Mouse (Mus musculus) kidney, embryonic 16.5 days (tissue): ENCODE measurements around the gene Tmem221. TPM values are rescaled to one million over a fixed set of nuclear protein-coding genes. Genes with fewer than 3 reads are reported as not detected.
"Not testable (repeated sequence)": the region's sequence is repeated elsewhere in the genome, so short reads cannot be mapped to it uniquely, and the experiment has no call there.

ENCODE experiments used
- ATAC-seq: fragments of 200-750 bp; cut with Nextera tagmentation; 2 replicates; pipeline ENCODE4 v1.8.0; 2017; ENCODE audit warnings: moderate TSS enrichment; ENCODE audit not compliant: low FRiP score, low TSS enrichment
- H3K27ac ChIP-seq: fragments of 300-500 bp; sonication (generic); 2 replicates; pipeline ENCODE4 v1.5.1; 2014; ENCODE audit warnings: low read length
- H3K27me3 ChIP-seq: fragments of 300-500 bp; sonication (generic); 2 replicates; pipeline ENCODE4 v1.6.1; 2014; ENCODE audit warnings: low read length, control low read depth, mixed read lengths; ENCODE audit not compliant: insufficient read depth
- H3K36me3 ChIP-seq: fragments of 300-500 bp; sonication (generic); 2 replicates; pipeline ENCODE4 v1.6.1; 2014; ENCODE audit warnings: low read length, control low read depth, mixed read lengths; ENCODE audit not compliant: insufficient read depth
- H3K4me1 ChIP-seq: fragments of 300-500 bp; sonication (generic); 2 replicates; pipeline ENCODE4 v1.6.1; 2014; ENCODE audit warnings: low read length, control low read depth, mixed read lengths; ENCODE audit not compliant: insufficient read depth
- H3K4me2 ChIP-seq: fragments of 300-500 bp; sonication (generic); replicated peaks from 2 replicates; pipeline ENCODE4 v1.6.1; 2014; ENCODE audit warnings: low read depth, low read length
- H3K4me3 ChIP-seq: fragments of 300-500 bp; sonication (generic); 2 replicates; pipeline ENCODE4 v1.5.1; 2014; ENCODE audit warnings: mild to moderate bottlenecking, low read length
- H3K9ac ChIP-seq: fragments of 300-500 bp; sonication (generic); replicated peaks from 2 replicates; pipeline ENCODE4 v1.6.1; 2014; ENCODE audit warnings: low read length
- H3K9me3 ChIP-seq: fragments of 300-500 bp; sonication (generic); 2 replicates; pipeline ENCODE4 v1.6.1; 2016; ENCODE audit warnings: low read length, control low read depth
- WGBS: fragments of 180-500 bp; shearing (Covaris S2); extraction: QIAGEN DNeasy Blood & Tissue Kit; methylation state at CpG from one replicate; pipeline ENCODE4 v1.1.7; 2014; 5-methylcytosine and 5-hydroxymethylcytosine counted together
- polyA plus RNA-seq: library from polyadenylated mRNA; unstranded; fragments of >200 nt; fragmentation: Nextera tagmentation; extraction: Ambion mirVana; gene quantifications from 2 replicates; pipeline ENCODE4 v1.2.1, GENCODE M21; 2015

Gene Tmem221
- polyA plus RNA-seq, 1 experiment from 2014 or later: 16.7 TPM

- peak within 1 kb of the TSS; percentile 61 for H3K9ac ChIP-seq
- H3K27ac ChIP-seq: peak within 1 kb of the TSS; percentile 78
- no peaks in the 10 kb centered on the region for H3K9me3 ChIP-seq
- peak within 1 kb of the TSS; percentile 60 for H3K4me2 ChIP-seq
- peak; percentile 86 for ATAC-seq
- peaks cover 17% of the 10 kb centered on the region for H3K4me1 ChIP-seq
- peak within 1 kb of the TSS; percentile 52 for H3K4me3 ChIP-seq
- WGBS: 5% methylated on average over 37 of the region's 37 CpGs
- no peaks in the 10 kb centered on the region for H3K36me3 ChIP-seq
- H3K27me3 ChIP-seq: no peaks in the 10 kb centered on the region; the same call in 1 of the 2 replicates
These were observed 21.4 kb downstream of the Tmem221 start, which contains the start of gene Bst2 for GRCm38 (mm10) chr8:71537028-71537867. TSS of gene Bst2 (minus strand) at chr8:71537456.

- H3K9me3 ChIP-seq: no peaks in the 10 kb centered on the region
- no peaks in the 10 kb centered on the region; the same call in 1 of the 2 replicates for H3K27me3 ChIP-seq
- no peak overlapping the region for H3K27ac ChIP-seq
- no peak for ATAC-seq
- H3K4me3 ChIP-seq: no peak overlapping the region
- H3K4me1 ChIP-seq: peaks cover 17% of the 10 kb centered on the region
- 74% methylated on average over 5 of the region's 5 CpGs for WGBS
- H3K36me3 ChIP-seq: no peaks in the 10 kb centered on the region
- H3K9ac ChIP-seq: no peak overlapping the region
- H3K4me2 ChIP-seq: peak overlapping the region; percentile 60; the same call in 1 of the 2 replicates
These were observed 23.0 kb downstream of the Tmem221 start for GRCm38 (mm10) chr8:71535663-71536062.

- 0 out of 2 replicates have a peak overlapping the region, but pooled peaks have one; percentile 58 for H3K27ac ChIP-seq
- no peak overlapping the region for H3K9ac ChIP-seq
- H3K4me1 ChIP-seq: peaks cover 17% of the 10 kb centered on the region
- 37% methylated on average over 3 of the region's 3 CpGs for WGBS
- H3K4me3 ChIP-seq: no peak overlapping the region
- H3K36me3 ChIP-seq: no peaks in the 10 kb centered on the region
- no peak overlapping the region for H3K4me2 ChIP-seq
- H3K27me3 ChIP-seq: no peaks in the 10 kb centered on the region; the same call in 1 of the 2 replicates
- no peaks in the 10 kb centered on the region for H3K9me3 ChIP-seq
- no peak; the same call in 1 of the 2 replicates for ATAC-seq
These were observed 24.3 kb downstream of the Tmem221 start for GRCm38 (mm10) chr8:71534263-71534810.

- H3K4me2 ChIP-seq, H3K36me3 ChIP-seq, H3K9me3 ChIP-seq, H3K27me3 ChIP-seq, H3K4me3 ChIP-seq, ATAC-seq, H3K9ac ChIP-seq: not testable (repeated sequence)
- peaks cover 27% of the 10 kb centered on the region for H3K4me1 ChIP-seq
- 0 out of 2 replicates have a peak overlapping the region, but pooled peaks have one; percentile 55 for H3K27ac ChIP-seq
- 61% methylated on average over 5 of the region's 12 CpGs for WGBS
These were observed 27.8 kb downstream of the Tmem221 start for GRCm38 (mm10) chr8:71530735-71531467.

- no peak for ATAC-seq
- WGBS: 65% methylated on average over 11 of the region's 11 CpGs
- H3K4me1 ChIP-seq: peaks cover 21% of the 10 kb centered on the region
These were observed 30.2 kb downstream of the Tmem221 start for GRCm38 (mm10) chr8:71528362-71529073.

GRCm38 (mm10) chr8:71527162-71527870 lies 31.4 kb downstream of the Tmem221 start:
- Histone ChIP-seq H3K27ac (peak overlapping the region; percentile 82), H3K27me3 (peaks cover 16% of the 10 kb centered on the region), H3K4me2 (no peak overlapping the region), H3K4me1 (peaks cover 21% of the 10 kb centered on the region), H3K9me3 (no peaks in the 10 kb centered on the region), H3K9ac (no peak overlapping the region), H3K36me3 (no peaks in the 10 kb centered on the region), H3K4me3 (no peak overlapping the region)
- no peak for ATAC-seq
- 69% methylated on average over 3 of the region's 3 CpGs for WGBS

More at GRCm38 (mm10) chr8:71528362-71529073, 30.2 kb downstream of the Tmem221 start:
- H3K9ac ChIP-seq: no peak overlapping the region; the same call in 1 of the 2 replicates
- H3K27ac ChIP-seq: peak overlapping the region; percentile 91
- H3K36me3 ChIP-seq: no peaks in the 10 kb centered on the region
- peaks cover 16% of the 10 kb centered on the region for H3K27me3 ChIP-seq
- no peaks in the 10 kb centered on the region for H3K9me3 ChIP-seq
- no peak overlapping the region for H3K4me2 ChIP-seq
- H3K4me3 ChIP-seq: no peak overlapping the region

GRCm38 (mm10) chr8:71526272-71526671 lies 32.4 kb downstream of the Tmem221 start:
- peaks cover 24% of the 10 kb centered on the region for H3K4me1 ChIP-seq
- no peak overlapping the region for H3K4me3 ChIP-seq
- H3K9ac ChIP-seq: no peak overlapping the region
- 32% methylated on average over 6 of the region's 6 CpGs for WGBS
- H3K9me3 ChIP-seq: no peaks in the 10 kb centered on the region
- no peaks in the 10 kb centered on the region for H3K36me3 ChIP-seq
- peaks cover 16% of the 10 kb centered on the region for H3K27me3 ChIP-seq
- 0 out of 2 replicates have a peak, but pooled peaks have one; percentile 21 for ATAC-seq
- peak overlapping the region; percentile 71 for H3K27ac ChIP-seq
- no peak overlapping the region for H3K4me2 ChIP-seq

- H3K27ac ChIP-seq: peak within 1 kb of the TSS; percentile 71
- peak within 1 kb of the TSS; percentile 22 for H3K4me3 ChIP-seq
- peak within 1 kb of the TSS; percentile 48 for H3K9ac ChIP-seq
- H3K36me3 ChIP-seq: no peaks in the 10 kb centered on the region
- H3K9me3 ChIP-seq: no peaks in the 10 kb centered on the region
- H3K4me2 ChIP-seq: peak within 1 kb of the TSS; percentile 36
- ATAC-seq: no peak
- 14% methylated on average over 46 of the region's 46 CpGs for WGBS
- H3K27me3 ChIP-seq: peaks cover 16% of the 10 kb centered on the region
- peaks cover 24% of the 10 kb centered on the region for H3K4me1 ChIP-seq
These were observed 33.2 kb downstream of the Tmem221 start, which contains the start of gene Ccdc194 for GRCm38 (mm10) chr8:71525226-71526050. TSS of gene Ccdc194 (minus strand) at chr8:71525711.
